Mouse (Mus musculus) adrenal gland, postnatal 25 days (tissue): Measurements from ENCODE around the gene Nr1d2. TPM values are rescaled to one million over a fixed set of nuclear protein-coding genes. Genes with fewer than 3 reads are reported as not detected.
"Not testable (repeated sequence)": the region's sequence is repeated elsewhere in the genome, so short reads cannot be mapped to it uniquely, and the experiment has no call there.

ENCODE experiments used
- DNase-seq: peaks from one replicate; pipeline ENCODE4 v3.0.0; 2021; ENCODE audit warnings: mixed read lengths
- long read RNA-seq: library from polyadenylated mRNA; stranded (forward); transcript quantifications from one replicate; pipeline ENCODE4 v2.0.0, GENCODE M21; 2021
- total RNA-seq: library from RNA; stranded (reverse); gene quantifications from 2 replicates; pipeline ENCODE4 v1.2.3, GENCODE M21; 2021

Nr1d2 gene
- 98.2 and 125 TPM in 2 replicates for total RNA-seq
- long read RNA-seq, full-length matches to known transcripts = 12 of 29 reads
- long read RNA-seq, partial matches to known transcripts = 4 of 29 reads
- long read RNA-seq, other reads (novel, unspliced or antisense) = 13 of 29 reads

DNA sequence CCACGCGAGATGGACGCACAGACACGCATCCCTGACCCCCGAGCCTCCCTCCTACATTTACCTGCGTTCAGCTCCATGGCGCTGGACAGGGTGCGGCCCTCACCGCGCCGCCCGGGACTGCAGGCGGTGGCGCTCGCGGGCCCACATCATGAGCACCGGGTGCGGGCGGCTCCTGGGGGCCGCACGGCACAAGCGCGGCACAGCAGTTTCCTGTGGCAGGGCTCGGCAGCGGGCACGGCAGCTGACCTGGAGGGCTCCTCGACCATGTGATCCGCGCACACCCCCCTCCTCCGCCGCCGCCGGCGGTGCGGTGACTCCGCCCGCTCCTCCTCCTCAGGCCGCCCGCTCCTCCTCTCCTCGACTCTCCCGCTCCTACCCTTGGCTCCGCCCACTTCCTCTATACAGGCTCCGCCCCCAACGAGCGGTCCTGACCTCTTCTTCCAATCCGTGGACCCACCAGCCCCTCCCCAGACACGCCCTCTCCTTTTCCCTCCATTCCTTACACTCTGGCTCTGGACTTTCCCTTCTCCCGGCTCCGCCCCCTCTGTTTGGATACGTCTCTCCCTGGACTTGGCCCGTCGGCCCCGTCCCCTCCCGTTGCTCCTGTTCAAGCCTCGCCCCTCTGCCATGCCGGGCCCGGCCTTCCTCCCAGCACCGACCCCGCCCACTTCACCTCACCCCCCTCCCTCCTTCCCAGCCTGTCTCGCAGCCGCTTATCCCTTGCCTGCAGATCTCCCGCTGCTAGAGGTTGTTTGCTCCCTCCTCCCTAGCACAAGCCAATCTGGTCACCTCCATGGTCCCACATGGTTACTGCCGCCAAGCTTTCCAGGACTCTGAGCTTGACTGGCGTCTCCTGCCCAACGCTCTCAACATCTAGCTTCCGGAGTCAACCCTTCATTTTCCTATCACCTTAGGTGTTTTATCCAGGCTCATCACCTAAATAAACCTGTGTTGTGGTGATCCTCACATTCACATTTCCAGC is at the start of gene Nr1d2:
Gene Nr1d2 (minus strand): TSS at position 378 of the 982 bp plus-strand sequence.
- DNase-seq = peak; percentile 96

DNA sequence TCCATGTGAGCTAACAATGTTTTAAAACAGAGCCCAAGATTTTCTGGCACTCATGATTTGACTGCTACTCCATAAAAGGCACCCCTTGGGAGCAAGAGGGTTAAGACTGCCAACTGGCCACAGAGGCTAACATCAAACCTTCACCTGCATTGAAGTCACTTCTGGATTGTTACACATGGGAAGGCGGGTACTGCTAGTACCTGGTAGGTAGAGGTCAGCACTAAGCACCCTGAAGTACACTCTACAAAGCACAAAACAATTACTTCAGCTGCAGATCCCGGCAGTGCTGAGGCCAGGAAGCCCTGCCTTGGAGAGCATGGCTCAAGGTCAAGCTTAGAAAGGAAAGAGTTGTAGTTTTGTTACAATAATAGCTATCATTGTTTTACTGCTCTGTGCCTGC is 48.5 kb upstream of the Nr1d2 start:
- DNase-seq = no peak

DNA sequence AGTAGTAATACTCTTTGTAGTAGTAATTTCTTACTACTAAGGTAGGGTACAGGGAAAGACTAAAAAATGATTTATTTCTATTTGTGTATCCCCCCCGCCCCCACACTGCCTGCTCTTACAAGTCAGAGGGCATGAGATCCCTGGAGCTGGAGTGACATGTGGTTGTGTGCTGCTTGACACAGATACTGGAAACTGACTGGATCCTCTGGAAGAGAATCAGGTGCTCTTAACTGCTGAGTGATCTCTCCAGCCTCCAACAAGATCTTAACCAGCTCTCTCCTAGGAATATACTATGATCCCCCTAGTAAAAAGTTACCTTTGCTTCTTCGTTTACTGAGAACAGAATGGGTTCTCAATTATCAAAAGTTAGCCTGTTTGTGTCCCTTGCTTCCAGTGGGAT is 47.5 kb upstream of the Nr1d2 start:
- DNase-seq = no peak

DNA sequence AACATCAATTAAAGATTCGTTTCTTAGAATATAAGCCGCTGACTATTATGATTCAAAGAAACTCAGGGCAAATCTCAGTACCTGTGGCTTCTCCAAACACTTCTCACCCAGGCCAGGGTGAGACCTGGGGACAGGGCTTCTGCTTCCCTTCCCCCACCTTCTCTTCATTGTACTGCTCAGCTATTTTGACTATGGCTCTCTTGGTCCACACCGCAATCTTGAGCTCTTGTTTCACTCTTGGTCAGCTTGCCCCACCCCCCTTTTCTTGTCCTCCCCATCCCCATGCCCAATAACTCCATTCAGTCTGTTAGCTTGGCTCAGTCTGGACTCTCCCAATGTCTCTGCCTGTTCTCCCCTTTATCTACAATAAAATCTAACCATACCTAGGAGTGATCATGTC is 46.5 kb upstream of the Nr1d2 start:
- DNase-seq = no peak

DNA sequence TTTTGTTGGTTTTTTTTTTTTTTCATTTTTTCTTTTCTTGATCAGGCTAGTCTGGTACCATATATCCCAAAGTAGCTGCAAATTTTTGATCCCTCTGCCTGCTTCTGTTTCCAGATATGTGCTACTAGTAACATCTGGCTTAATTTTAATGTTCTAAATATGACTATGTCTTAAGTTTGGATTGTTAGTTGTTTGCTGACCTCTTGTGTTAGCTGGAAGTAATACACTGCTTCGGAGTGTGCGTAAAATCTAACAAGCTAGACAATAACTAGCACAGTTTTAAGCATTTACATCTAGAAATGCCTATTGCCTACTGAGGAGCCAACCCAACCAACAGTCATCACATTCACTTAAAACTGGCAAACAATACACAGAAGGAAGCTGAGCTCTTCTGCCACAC is 45.7 kb upstream of the Nr1d2 start:
- DNase-seq = no peak

DNA sequence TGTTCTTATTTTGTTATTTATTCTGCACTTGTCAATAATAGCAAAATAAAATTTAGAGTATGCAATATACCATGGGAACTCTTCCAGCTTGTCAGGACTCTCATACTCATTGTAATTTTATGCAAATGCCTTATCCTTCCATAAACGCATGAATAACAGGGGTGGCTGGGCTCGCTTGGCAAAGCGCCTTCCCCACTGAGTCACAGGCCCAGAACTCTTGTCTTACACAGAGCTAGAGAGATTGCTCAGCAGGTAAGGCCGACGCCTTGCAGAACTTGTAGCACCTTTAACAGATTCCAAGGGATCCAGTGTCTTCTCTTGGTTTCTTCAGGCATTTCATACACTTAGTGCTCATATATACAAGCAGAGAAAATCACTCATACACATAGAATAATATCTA is 41.4 kb upstream of the Nr1d2 start:
- DNase-seq = peak; percentile 11

DNA sequence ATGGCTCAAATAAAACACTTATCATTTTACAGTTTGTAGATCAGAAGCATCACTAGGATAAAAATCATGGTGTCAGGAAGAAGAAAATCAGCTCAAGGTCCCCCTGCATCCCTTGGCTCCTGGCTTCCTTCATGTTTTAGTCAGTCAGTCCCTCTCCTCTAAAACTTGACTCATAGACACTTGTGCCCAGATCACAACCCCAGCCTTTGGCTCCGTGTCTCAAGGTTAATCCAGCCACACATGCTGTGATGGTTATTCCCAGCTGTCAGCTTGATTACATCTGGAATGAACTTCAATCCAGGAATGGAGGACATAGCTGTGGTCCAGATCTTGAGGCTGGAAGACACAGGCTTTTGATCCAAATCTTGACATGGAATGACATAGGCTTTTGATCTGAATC is 35.6 kb upstream of the Nr1d2 start:
- no peak for DNase-seq

DNA sequence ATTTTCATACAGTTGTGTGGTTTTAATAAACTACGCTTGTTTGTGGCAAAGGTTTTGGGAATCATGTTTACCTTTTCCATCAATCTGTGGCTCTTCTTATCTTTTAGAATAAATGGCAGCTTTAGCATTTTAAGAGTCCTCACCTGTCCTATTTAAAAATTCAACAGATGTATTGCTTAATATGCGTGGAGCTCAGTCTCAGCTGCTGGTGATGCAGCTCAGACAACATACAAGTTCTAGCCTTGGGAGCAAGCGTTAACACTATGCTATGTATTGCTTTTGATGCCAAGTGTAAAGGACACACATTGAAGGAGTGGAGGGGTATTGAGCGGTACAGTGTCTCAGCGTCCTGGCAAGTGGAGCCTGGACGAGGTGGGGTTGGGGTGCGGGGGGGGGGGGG is 32.7 kb upstream of the Nr1d2 start:
- DNase-seq = no peak

DNA sequence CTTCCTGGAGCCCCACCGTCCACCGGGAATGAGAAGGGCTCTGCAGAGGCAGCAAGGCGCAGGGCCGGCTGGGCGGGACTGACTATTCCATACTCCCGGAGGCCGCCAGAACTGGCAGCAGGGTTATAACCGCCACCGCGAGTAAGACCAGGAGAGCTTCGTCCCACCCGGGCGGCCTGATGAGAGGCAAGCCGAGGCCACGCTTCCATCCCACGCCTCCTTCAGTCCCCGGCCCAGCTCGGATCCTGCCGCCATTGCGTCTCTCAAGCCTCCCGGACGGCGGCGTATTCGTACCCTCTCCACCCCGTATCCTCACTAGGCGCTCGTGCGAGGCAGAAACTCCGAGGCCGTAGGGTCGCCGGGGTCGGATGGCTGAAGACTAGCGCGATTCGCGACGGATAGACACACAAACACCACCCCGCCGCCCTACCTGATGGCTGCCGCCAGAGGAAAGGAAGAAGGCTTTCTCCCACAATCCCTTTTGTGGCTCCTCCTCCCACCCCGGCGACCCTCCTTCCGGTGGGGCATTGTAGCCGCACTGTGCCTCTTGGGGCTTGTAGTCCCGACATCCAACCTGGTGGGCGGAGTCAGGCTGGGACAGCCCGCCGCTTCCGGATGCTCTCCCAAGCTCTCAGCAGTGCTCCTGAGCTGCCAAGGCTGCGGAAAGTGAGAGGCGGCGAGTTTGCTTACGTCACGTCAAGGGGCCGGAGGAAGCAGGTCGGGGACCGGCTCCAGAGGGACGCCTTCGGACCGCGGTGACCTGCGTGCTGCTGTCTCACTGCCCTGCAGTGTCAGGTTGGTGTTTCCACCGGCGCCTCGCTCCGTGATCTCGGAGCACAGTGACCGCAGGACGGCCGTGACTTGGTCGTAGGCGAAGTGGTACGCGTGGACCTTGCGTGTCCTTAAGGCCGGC is 31.9 kb upstream of the Nr1d2 start, which contains the start of the genes Nkiras1 and Rpl15:
Gene Nkiras1 (plus strand): TSS at position 608 of the 913 bp plus-strand sequence.
Gene Rpl15 (minus strand): TSS at position 863 of the 913 bp plus-strand sequence.
- peak; percentile 97 for DNase-seq

DNA sequence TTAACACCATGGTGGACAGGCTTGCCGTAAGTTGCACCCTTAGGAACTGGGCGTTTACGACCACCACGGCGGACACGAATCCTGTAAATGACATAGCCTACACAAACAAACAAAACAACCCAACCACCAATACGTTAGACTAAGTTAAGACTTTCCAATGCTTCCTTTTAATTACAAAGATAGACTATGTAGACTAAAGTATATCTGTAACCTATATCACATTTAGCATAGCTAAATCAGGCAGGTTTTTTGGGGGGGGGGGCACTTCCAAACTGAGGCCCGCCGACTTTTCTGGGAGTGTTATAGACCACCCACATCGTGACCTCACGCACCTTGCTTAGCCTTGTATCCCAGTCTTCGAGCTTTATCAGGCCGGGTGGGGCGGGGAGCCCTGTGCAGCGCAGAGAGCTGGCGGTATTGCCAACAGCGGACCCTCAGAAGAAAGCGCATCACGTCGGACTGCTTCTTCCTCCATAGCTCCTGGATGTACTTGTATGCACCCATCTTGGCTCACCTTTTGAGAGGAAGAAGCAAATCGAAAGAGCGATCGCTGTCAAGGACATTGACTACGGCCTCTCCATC is 31.1 kb upstream of the Nr1d2 start:
- not testable (repeated sequence) for DNase-seq

DNA sequence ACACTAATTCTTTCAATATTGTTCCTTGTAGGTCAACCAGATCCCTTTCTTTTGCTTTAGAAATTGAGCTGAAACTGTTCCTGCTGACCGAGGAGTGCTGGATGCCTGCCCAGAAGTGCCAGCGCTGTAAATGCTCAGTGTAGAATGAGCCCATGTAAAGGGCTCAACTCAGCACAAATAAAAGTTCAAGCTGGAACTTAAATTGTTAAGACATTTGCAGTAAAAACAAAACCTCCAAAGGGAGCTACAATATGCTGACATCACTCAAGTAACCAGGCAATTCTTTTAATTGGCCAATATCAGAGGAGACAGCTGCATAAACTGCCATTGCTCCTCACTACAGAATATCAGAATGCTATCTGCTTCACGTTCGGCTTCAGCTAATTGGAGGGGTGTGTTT is 24.5 kb upstream of the Nr1d2 start:
- peak; percentile 64 for DNase-seq

DNA sequence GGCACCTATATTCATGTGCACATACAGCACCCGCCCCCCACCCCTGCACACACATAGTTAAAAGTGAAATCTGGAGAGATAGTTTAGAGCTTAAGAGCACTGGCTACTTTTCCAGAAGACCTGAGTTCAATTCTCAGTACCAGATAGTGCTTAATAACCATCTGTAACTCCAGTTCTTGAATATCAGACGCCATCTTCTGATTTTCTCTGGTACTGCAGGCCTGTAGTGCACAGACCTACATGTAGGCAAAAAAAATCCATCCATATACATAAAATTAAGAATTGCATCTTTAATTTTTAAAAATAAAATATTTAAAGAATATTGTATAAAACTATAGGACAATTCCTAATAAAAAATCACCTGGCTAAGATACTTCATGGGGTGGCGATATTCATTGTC is 22.3 kb upstream of the Nr1d2 start:
- DNase-seq = no peak

DNA sequence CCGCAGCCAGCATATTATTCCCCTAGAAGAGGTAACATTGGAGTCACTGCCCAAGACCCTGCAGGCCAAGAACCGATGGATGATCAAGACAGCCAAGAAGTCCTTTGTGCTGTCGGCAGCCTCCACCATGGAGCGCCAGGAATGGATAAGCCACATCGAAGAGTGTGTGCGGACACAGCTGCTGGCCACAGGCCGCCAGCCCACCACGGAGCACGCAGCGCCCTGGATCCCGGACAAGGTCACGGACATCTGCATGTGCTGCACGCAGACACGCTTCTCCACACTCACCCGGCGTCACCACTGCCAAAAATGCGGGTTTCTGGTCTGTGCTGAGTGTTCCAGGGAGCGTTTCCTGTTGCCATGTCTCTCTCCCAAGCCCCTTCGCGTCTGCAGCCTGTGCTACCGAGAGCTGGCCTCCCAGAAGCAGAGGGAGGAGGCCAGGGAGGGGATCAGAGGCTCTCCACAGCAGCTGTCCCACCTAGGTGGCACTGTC is 3.8 kb upstream of the Nr1d2 start:
- DNase-seq = no peak

DNA sequence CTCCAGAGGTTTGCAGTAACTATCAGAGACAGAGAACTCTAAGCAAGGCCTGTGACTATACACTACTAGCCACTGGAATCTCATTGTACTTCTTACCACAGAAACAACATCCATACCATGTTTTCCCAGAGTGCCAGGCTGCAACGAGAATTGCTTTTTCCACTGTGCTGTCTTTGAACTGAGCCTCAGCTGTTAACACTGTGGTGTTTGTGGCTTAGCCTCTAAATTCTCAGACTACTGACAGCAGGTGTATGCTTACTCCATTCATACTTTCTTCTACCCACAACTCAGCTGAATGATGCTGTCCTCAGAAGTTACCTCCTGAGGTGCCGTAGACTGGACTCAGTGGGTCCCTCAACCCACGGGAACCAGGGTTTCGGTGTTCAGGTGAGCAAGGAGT is 2.9 kb upstream of the Nr1d2 start:
- DNase-seq = no peak

DNA sequence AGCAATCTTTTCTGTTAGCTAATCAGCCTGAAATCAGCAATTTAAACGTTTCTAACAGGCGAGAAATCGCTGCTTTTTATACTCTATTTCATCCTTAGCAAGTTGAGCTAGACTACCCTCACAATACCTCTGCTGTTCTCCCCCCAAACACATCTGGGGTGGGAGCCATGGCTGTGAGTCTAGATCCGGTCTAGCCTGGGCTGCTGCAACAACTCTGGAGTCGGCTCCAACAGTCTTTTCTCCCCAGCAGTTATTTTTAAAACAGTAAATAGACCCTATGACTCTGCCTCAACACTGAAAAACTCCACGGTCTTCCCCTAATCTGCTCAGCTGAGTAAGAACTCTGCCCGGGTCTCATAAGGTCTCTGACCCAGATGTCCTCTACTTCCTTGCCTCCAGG is 1.2 kb upstream of the Nr1d2 start:
- no peak for DNase-seq

DNA sequence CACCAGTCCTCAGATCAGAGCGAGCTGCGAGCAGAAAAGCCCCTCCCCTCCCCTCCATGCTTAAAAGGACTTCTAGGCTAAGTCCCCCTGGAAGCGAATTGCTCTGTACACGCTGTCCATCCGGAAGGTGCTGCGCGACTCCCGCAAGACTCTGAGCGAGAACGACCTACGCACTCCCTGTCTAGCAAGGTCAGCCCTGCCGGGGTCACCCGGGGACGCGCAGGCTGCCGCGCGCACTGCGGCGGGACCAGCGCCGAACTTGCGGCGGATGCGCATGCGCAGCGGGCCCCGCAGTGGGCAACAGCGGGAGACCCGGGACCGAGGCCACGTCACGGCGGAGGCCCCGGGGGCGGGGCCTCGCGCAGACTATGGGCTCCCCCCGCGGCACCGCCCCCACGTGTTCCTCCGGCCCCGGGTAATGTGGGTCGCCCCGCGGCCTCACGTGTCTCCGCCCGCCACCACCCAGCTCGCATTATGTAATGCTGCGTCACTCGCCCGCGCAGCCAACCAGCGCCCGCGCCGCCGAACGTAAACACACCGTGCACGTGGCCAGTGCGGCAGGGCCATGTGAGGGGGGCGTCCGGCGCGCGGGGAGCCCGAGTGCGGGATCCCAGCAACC is 687 bp downstream of the Nr1d2 start:
- DNase-seq = peak; percentile 98

DNA sequence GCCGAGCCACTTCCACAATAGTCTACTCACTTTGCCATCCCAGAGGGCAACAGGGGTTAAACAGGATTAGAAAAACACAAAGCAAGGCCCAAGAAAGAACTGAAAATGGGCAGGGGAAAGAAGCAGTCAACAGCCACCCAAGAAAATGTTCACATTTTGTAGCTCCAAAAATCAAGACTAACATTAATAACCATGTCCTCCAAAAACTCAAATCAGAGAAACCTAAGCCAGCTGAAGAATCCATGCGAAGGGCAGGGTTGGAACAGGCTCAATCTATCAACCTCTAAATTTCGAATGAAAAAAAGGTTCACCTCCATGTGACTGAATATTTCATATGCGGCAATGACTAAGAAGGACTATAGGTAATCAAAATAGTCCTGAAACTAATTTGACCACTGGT is 1.5 kb downstream of the Nr1d2 start:
- DNase-seq = no peak

DNA sequence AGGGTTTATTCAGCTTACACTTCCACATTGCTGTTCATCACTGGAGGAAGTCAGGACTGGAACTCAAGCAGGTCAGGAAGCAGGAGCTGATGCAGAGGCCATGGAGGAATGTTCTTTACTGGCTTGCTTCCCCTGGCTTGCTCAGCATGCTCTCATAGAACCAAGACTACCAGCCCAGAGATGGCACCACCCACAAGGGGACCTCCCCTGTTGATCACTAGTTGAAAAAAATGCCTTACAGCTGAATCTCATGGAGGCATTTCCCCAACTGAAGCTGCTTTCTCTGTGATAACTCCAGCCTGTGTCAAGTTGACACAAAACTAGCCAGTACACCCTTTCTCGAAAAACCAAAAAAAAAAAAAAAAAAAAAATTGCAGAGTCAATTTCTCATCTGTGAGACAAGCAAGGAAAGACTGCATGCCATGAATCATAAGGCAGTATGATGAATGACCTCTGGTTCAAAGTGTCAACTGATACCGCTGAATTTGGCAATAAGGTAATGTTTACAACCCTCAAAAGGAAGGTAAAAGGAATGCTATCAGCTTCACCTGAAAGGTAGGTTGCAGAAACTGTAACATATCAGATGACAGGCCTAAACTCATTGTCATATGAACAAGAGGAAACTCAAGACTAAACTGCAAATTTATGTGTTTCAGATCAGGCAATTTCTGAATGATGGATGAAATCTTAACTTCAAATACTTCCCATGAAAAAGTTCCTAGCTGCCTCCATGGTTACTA is 2.3 kb downstream of the Nr1d2 start:
- DNase-seq = not testable (repeated sequence)

DNA sequence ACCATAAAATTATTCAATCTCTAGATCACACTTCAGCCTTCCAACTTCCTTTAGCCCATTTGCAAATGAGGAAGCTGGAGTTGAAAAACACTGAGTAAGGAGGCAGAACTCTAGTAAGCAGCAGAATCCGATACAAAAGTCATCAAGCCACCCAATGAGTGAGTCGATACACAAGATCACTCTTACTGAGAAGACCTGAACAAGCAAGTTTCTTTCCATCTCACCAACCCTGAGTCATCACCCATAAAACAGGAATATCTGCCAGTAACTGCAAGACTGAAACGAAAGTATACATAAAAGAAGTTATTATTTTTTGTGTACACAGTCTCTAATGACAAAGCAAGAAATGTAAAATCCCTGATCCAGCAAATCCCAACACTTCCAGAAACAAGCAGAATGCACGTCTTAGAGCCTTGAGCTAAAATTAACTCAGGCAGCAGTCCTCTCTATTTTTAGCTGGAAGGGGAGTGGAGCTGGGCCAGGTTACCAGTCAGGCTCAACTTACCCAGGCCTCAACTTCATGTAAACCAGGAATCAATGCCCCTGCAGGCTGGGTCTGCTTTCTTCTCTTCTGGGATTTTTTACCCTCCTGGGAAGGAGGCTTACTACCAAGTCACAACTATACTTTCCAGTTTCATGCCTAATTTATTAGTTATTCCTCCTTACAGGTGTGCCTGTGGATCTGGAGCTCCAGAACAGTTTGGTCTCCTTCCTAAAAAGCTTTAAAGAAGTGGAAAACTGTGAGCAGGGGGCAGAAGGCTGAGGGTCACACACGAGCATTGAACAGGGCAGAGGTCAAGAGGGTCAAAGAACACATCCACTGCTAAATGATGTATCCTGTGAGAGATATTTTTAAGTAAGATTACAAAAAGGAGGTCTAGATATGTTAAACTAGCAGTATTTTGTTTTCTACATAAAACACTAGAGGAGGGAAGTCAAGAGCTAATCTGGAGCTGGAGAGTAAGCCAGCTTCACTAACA is 4.7 kb downstream of the Nr1d2 start:
- DNase-seq = no peak

DNA sequence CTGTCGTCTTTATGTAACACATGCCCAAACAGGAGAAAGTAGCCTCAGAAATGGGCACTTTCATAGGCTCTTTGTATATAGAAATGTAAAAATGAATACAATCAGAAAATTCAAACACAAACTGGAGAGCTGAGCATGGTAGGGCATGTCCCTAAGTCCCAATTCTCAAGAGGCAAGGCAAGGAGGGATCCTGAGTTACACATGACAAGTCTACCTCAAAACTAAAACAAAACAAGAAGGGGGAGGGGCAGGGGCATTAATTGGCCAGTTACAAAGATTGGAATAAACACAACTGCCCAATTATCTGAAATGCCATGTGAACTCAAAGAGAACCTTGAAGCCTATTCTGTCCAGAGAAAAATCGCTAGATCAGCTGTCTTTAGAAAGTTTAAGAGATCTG is 5.9 kb downstream of the Nr1d2 start:
- no peak for DNase-seq
